Mouse (Mus musculus) spleen, adult 2 months (tissue): Measurements from ENCODE around the gene Nrxn3.

Source experiments
- CTCF ChIP-seq: fragments of 200-500 bp; IDR thresholded peaks from 2 replicates; pipeline ENCODE4 v1.5.1; 2011; ENCODE audit warnings: mild to moderate bottlenecking, inconsistent platforms; ENCODE audit not compliant: insufficient read depth, insufficient read length, insufficient replicate concordance; ENCODE audit errors: extremely low read depth
- POLR2A ChIP-seq: fragments of 200-500 bp; IDR thresholded peaks from 2 replicates; pipeline ENCODE4 v1.6.1; 2011; ENCODE audit warnings: low read depth, low read length, inconsistent platforms

GRCm38 (mm10) chr12:89699469-89699868, 976.8 kb downstream of the Nrxn3 start:
- TF ChIP-seq POLR2A (no peak), CTCF (no peak)
